Mouse (Mus musculus) lung, postnatal 0 days (tissue): ENCODE measurements at regions not wholly inside any gene's neighbourhood (a gene's known extent, or its start where the extent isn't known, plus 50 kb on each side); places are given as distances from the start of the nearest gene placed in this dataset.

Source experiments
- ATAC-seq: fragments of 200-750 bp; cut with Nextera tagmentation; 2 replicates; pipeline ENCODE4 v1.8.0; 2017; ENCODE audit warnings: moderate library complexity
- DNase-seq: peaks from one replicate; pipeline ENCODE4 v3.0.0-alpha.2; 2016; ENCODE audit warnings: low spot score
- H3K27ac ChIP-seq: fragments of 300-500 bp; sonication (generic); 2 replicates; pipeline ENCODE4 v1.5.1; 2014; ENCODE audit warnings: antibody characterized with exemption, mild to moderate bottlenecking, low read length, mixed read lengths
- H3K27me3 ChIP-seq: fragments of 300-500 bp; sonication (generic); replicated peaks from 2 replicates; pipeline ENCODE4 v1.6.1; 2014; ENCODE audit warnings: low read length, mixed read lengths; ENCODE audit not compliant: insufficient read depth
- H3K36me3 ChIP-seq: fragments of 300-500 bp; sonication (generic); 2 replicates; pipeline ENCODE4 v1.6.1; 2014; ENCODE audit warnings: low read length, mixed read lengths; ENCODE audit not compliant: insufficient read depth
- H3K4me1 ChIP-seq: fragments of 300-500 bp; sonication (generic); 2 replicates; pipeline ENCODE4 v1.6.1; 2014; ENCODE audit warnings: antibody characterized with exemption, low read depth, low read length, mixed read lengths; ENCODE audit not compliant: insufficient read depth
- H3K4me2 ChIP-seq: fragments of 300-500 bp; sonication (generic); replicated peaks from 2 replicates; pipeline ENCODE4 v1.6.1; 2014; ENCODE audit warnings: low read depth, mild to moderate bottlenecking, low read length, moderate library complexity, mixed read lengths
- H3K4me3 ChIP-seq: fragments of 300-500 bp; sonication (generic); 2 replicates; pipeline ENCODE4 v1.5.1; 2014; ENCODE audit warnings: low read depth, low read length
- H3K9ac ChIP-seq: fragments of 300-500 bp; sonication (generic); replicated peaks from 2 replicates; pipeline ENCODE4 v1.6.1; 2014; ENCODE audit warnings: low read depth, mild to moderate bottlenecking
- H3K9me3 ChIP-seq: fragments of 300-500 bp; sonication (generic); 2 replicates; pipeline ENCODE4 v1.6.1; 2016; ENCODE audit warnings: low read length, mixed read lengths
- CTCF ChIP-seq: IDR thresholded peaks from 2 replicates; pipeline ENCODE4 v1.5.1; 2016; ENCODE audit warnings: antibody characterized with exemption, mild to moderate bottlenecking
- EP300 ChIP-seq: IDR thresholded peaks from 2 replicates; pipeline ENCODE4 v1.6.1; 2016; ENCODE audit warnings: antibody characterized with exemption, mild to moderate bottlenecking, control low read depth
- WGBS: fragments of 180-500 bp; shearing (Covaris S2); extraction: QIAGEN DNeasy Blood & Tissue Kit; methylation state at CpG from one replicate; pipeline ENCODE4 v1.1.7; 2014; 5-methylcytosine and 5-hydroxymethylcytosine counted together

- no peak overlapping the region for H3K4me2 ChIP-seq
- no peak for TF ChIP-seq CTCF
- no peak for TF ChIP-seq EP300
- DNase-seq, result no peak
- 56% methylated on average over 12 of the region's 12 CpGs for WGBS
- peak; percentile 28 for ATAC-seq
- H3K27ac ChIP-seq, result no peak overlapping the region
- no peaks in the 10 kb centered on the region for H3K27me3 ChIP-seq
- H3K4me3 ChIP-seq, result no peak overlapping the region
- no peak overlapping the region for H3K9ac ChIP-seq
- H3K36me3 ChIP-seq, result no peaks in the 10 kb centered on the region
- H3K9me3 ChIP-seq, result no peaks in the 10 kb centered on the region
- no peaks in the 10 kb centered on the region for H3K4me1 ChIP-seq
Measured at GRCm38 (mm10) chr12:106939381-106939780, 549.1 kb upstream of the 3110018I06Rik start.

GRCm38 (mm10) chr12:106943874-106944273 lies 544.6 kb upstream of the 3110018I06Rik start:
- Histone ChIP-seq H3K9me3 (no peaks in the 10 kb centered on the region), H3K27me3 (no peaks in the 10 kb centered on the region), H3K4me2 (no peak overlapping the region), H3K9ac (no peak overlapping the region), H3K4me3 (no peak overlapping the region), H3K4me1 (no peaks in the 10 kb centered on the region), H3K36me3 (no peaks in the 10 kb centered on the region), H3K27ac (no peak overlapping the region)
- DNase-seq (no peak), ATAC-seq (no peak)
- WGBS, result 27% methylated on average over 5 of the region's 5 CpGs
- no peak for TF ChIP-seq CTCF
- no peak for TF ChIP-seq EP300

GRCm38 (mm10) chr12:106952621-106953020 lies 535.8 kb upstream of the 3110018I06Rik start:
- no peak for ATAC-seq
- Histone ChIP-seq H3K9ac (no peak overlapping the region), H3K4me1 (no peaks in the 10 kb centered on the region), H3K27me3 (no peaks in the 10 kb centered on the region), H3K27ac (no peak overlapping the region), H3K4me3 (no peak overlapping the region), H3K9me3 (no peaks in the 10 kb centered on the region), H3K36me3 (no peaks in the 10 kb centered on the region), H3K4me2 (no peak overlapping the region)
- DNase-seq, result no peak
- 42% methylated on average over 11 of the region's 11 CpGs for WGBS
- no peak for TF ChIP-seq CTCF
- no peak for TF ChIP-seq EP300

- DNase-seq, result peak; percentile 49
- ATAC-seq, result no peak; the same call in 1 of the 2 replicates
- no peak overlapping the region for H3K9ac ChIP-seq
- no peak for TF ChIP-seq EP300
- no peak for TF ChIP-seq CTCF
- H3K36me3 ChIP-seq, result no peaks in the 10 kb centered on the region
- H3K27ac ChIP-seq, result no peak overlapping the region
- no peaks in the 10 kb centered on the region for H3K27me3 ChIP-seq
- H3K9me3 ChIP-seq, result no peaks in the 10 kb centered on the region
- H3K4me3 ChIP-seq, result no peak overlapping the region
- WGBS, result 31% methylated on average over 12 of the region's 12 CpGs
- H3K4me2 ChIP-seq, result no peak overlapping the region
- H3K4me1 ChIP-seq, result no peaks in the 10 kb centered on the region
Measured at GRCm38 (mm10) chr12:106955778-106956177, 532.7 kb upstream of the 3110018I06Rik start.

- H3K27ac ChIP-seq, result no peak overlapping the region
- H3K27me3 ChIP-seq, result no peaks in the 10 kb centered on the region
- no peaks in the 10 kb centered on the region for H3K36me3 ChIP-seq
- no peaks in the 10 kb centered on the region for H3K4me1 ChIP-seq
- H3K4me2 ChIP-seq, result no peak overlapping the region
- DNase-seq, result no peak
- no peaks in the 10 kb centered on the region for H3K9me3 ChIP-seq
- WGBS, result 79% methylated on average over 6 of the region's 6 CpGs
- no peak for TF ChIP-seq EP300
- no peak for TF ChIP-seq CTCF
- no peak overlapping the region for H3K4me3 ChIP-seq
- no peak for ATAC-seq
- no peak overlapping the region for H3K9ac ChIP-seq
Measured at GRCm38 (mm10) chr12:106956266-106956665, 532.2 kb upstream of the 3110018I06Rik start.

- no peaks in the 10 kb centered on the region for H3K27me3 ChIP-seq
- H3K9me3 ChIP-seq, result no peaks in the 10 kb centered on the region
- WGBS, result 74% methylated on average over 4 of the region's 4 CpGs
- H3K36me3 ChIP-seq, result no peaks in the 10 kb centered on the region
- no peak overlapping the region for H3K4me3 ChIP-seq
- no peak overlapping the region for H3K4me2 ChIP-seq
- DNase-seq, result no peak
- H3K9ac ChIP-seq, result no peak overlapping the region
- H3K27ac ChIP-seq, result no peak overlapping the region
- no peaks in the 10 kb centered on the region for H3K4me1 ChIP-seq
- TF ChIP-seq CTCF (no peak), EP300 (no peak)
- ATAC-seq, result no peak
Measured at GRCm38 (mm10) chr12:106961991-106962390, 526.4 kb upstream of the 3110018I06Rik start.

GRCm38 (mm10) chr12:106963762-106964161 lies 524.7 kb upstream of the 3110018I06Rik start:
- Histone ChIP-seq H3K9me3 (no peaks in the 10 kb centered on the region), H3K4me2 (no peak overlapping the region), H3K36me3 (no peaks in the 10 kb centered on the region), H3K4me1 (no peaks in the 10 kb centered on the region), H3K27ac (no peak overlapping the region), H3K9ac (no peak overlapping the region), H3K27me3 (no peaks in the 10 kb centered on the region), H3K4me3 (no peak overlapping the region)
- no peak for ATAC-seq
- WGBS, result 59% methylated on average over 5 of the region's 5 CpGs
- no peak for DNase-seq
- no peak for TF ChIP-seq EP300
- TF ChIP-seq CTCF, result peak; percentile 43
